Mouse (Mus musculus) embryonic facial prominence, embryonic 14.5 days (tissue): ENCODE measurements around the gene Dop1a. TPM values are rescaled to one million over a fixed set of nuclear protein-coding genes. Genes with fewer than 3 reads are reported as not detected.

Experiments used
- ATAC-seq: fragments of 200-750 bp; cut with Nextera tagmentation; 2 replicates; pipeline ENCODE4 v1.8.0; 2017; ENCODE audit warnings: low read depth, moderate number of reproducible peaks, moderate TSS enrichment
- DNase-seq: peaks from one replicate; pipeline ENCODE4 v3.0.0-alpha.2; 2015; ENCODE audit warnings: low spot score
- H3K27ac ChIP-seq: fragments of 300-500 bp; sonication (generic); replicated peaks from 2 replicates; pipeline ENCODE4 v1.5.1; 2014; ENCODE audit warnings: low read depth, mild to moderate bottlenecking, low read length, moderate library complexity
- H3K27me3 ChIP-seq: fragments of 300-500 bp; sonication (generic); replicated peaks from 2 replicates; pipeline ENCODE4 v1.6.1; 2014; ENCODE audit warnings: low read length; ENCODE audit not compliant: control insufficient read depth, insufficient read depth
- H3K36me3 ChIP-seq: fragments of 300-500 bp; sonication (generic); 2 replicates; pipeline ENCODE4 v1.6.1; 2014; ENCODE audit warnings: low read length, mixed read lengths; ENCODE audit not compliant: control insufficient read depth, insufficient read depth
- H3K4me1 ChIP-seq: fragments of 300-500 bp; sonication (generic); 2 replicates; pipeline ENCODE4 v1.6.1; 2014; ENCODE audit warnings: antibody characterized with exemption, low read length; ENCODE audit not compliant: control insufficient read depth, insufficient read depth
- H3K4me2 ChIP-seq: fragments of 300-500 bp; sonication (generic); 2 replicates; pipeline ENCODE4 v1.6.1; 2014; ENCODE audit warnings: low read depth, mild to moderate bottlenecking, low read length, moderate library complexity, mixed read lengths
- H3K4me3 ChIP-seq: fragments of 300-500 bp; sonication (generic); 2 replicates; pipeline ENCODE4 v1.5.1; 2014; ENCODE audit warnings: low read depth, mild to moderate bottlenecking, low read length
- H3K9ac ChIP-seq: fragments of 300-500 bp; sonication (generic); 2 replicates; pipeline ENCODE4 v1.6.1; 2014; ENCODE audit warnings: low read depth, mild to moderate bottlenecking, low read length, moderate library complexity, mixed read lengths
- H3K9me3 ChIP-seq: fragments of 300-500 bp; sonication (generic); 2 replicates; pipeline ENCODE4 v1.6.1; 2016; ENCODE audit warnings: low read length; ENCODE audit not compliant: control insufficient read depth
- WGBS: fragments of 180-500 bp; shearing (Covaris S2); extraction: QIAGEN DNeasy Blood & Tissue Kit; methylation state at CpG from one replicate; pipeline ENCODE4 v1.1.7; 2014; 5-methylcytosine and 5-hydroxymethylcytosine counted together
- polyA plus RNA-seq: library from polyadenylated mRNA; unstranded; fragments of >200 nt; fragmentation: Nextera tagmentation; extraction: Ambion mirVana; gene quantifications from 2 replicates; pipeline ENCODE4 v1.2.1, GENCODE M21; 2014

Dop1a gene
- polyA plus RNA-seq, 1 experiment from 2014 or later = 20.8 TPM

DNA sequence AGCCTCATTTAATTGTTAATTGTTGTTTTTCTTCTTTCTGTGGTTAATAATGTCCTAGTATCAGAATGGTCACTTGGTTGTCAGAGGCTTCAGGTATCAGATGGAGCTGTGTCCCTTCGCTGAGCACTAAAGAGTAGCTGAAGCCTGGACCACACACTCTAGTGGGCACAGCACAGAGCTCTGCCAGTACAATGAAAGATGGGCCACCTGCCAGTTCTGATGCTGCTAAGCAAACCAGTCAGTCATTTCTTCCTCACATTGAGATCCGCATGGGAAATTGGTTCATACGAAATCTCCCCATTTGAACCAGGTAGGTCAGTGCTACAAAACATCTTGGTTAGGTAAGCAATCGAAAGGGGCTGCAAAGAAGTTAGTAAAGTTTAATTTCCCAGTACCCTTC lies 87.7 kb downstream of the Dop1a start:
- 94% methylated on average over 4 of the region's 4 CpGs for WGBS
- Histone ChIP-seq H3K36me3 (peaks cover 87% of the 10 kb centered on the region), H3K27ac (no peak overlapping the region), H3K9me3 (no peaks in the 10 kb centered on the region), H3K4me3 (no peak overlapping the region), H3K27me3 (no peaks in the 10 kb centered on the region), H3K4me1 (no peaks in the 10 kb centered on the region), H3K9ac (no peak overlapping the region), H3K4me2 (no peak overlapping the region)
- DNase-seq (no peak), ATAC-seq (no peak)

GRCm38 (mm10) chr9:86560543-86560942 lies 93.6 kb downstream of the Dop1a start:
- H3K27ac ChIP-seq = no peak overlapping the region
- H3K27me3 ChIP-seq = no peaks in the 10 kb centered on the region
- no peaks in the 10 kb centered on the region for H3K4me1 ChIP-seq
- no peak overlapping the region for H3K9ac ChIP-seq
- H3K9me3 ChIP-seq = no peaks in the 10 kb centered on the region
- no peak overlapping the region for H3K4me2 ChIP-seq
- no peak for ATAC-seq
- no peak for DNase-seq
- WGBS = 86% methylated on average over 3 of the region's 3 CpGs
- no peak overlapping the region for H3K4me3 ChIP-seq
- H3K36me3 ChIP-seq = peaks cover 86% of the 10 kb centered on the region

DNA sequence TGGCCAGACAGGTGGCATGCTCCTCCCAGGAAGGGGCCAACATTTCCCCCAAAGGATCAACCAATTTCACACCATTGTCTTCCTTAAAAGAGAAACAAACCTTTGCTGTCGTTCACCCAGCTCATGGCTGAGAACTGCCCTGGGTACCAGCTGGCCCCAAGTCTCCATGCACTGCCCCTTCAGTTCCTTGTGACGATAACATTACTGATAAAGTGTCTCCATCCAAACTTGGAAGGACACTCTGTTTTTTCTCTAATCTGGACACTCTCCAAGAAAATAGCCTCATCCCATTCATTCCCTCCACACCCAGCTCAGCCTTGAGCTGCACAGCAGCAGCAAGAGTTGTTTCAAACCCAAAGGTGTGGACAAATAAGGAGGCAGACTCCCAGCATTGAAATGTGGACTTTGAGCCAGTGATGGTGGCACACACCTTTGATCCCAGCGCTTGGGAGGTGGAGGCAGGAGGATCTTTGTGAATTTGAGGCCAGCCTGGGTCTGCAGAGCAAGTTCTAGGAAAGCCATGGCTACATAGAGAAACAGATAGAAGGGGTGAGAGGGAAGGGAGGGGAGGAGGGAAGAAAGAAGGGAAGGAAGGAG lies 102.5 kb downstream of the Dop1a start:
- H3K4me2 ChIP-seq = no peak overlapping the region
- peaks cover 15% of the 10 kb centered on the region for H3K4me1 ChIP-seq
- no peaks in the 10 kb centered on the region for H3K9me3 ChIP-seq
- H3K36me3 ChIP-seq = peaks cover 49% of the 10 kb centered on the region
- WGBS = 86% methylated on average over 3 of the region's 3 CpGs
- ATAC-seq (no peak), DNase-seq (no peak)
- H3K27ac ChIP-seq = no peak overlapping the region
- no peaks in the 10 kb centered on the region for H3K27me3 ChIP-seq
- no peak overlapping the region for H3K9ac ChIP-seq
- no peak overlapping the region for H3K4me3 ChIP-seq

- ATAC-seq (no peak), DNase-seq (no peak)
- Histone ChIP-seq H3K27me3 (no peaks in the 10 kb centered on the region), H3K9me3 (no peaks in the 10 kb centered on the region), H3K27ac (no peak overlapping the region), H3K4me1 (peaks cover 15% of the 10 kb centered on the region), H3K9ac (peak overlapping the region; percentile 82), H3K36me3 (peaks cover 39% of the 10 kb centered on the region), H3K4me3 (peak overlapping the region; percentile 81), H3K4me2 (peak overlapping the region; percentile 99)
- WGBS = 75% methylated on average over 10 of the region's 10 CpGs
These were observed 103.4 kb downstream of the Dop1a start for GRCm38 (mm10) chr9:86570261-86570890.

GRCm38 (mm10) chr9:86570946-86571345 lies 104.0 kb downstream of the Dop1a start:
- 13% methylated on average over 8 of the region's 8 CpGs for WGBS
- Histone ChIP-seq H3K27me3 (no peaks in the 10 kb centered on the region), H3K9ac (peak overlapping the region; percentile 82), H3K36me3 (peaks cover 33% of the 10 kb centered on the region), H3K27ac (no peak overlapping the region; the same call in 1 of the 2 replicates), H3K9me3 (no peaks in the 10 kb centered on the region), H3K4me1 (peaks cover 15% of the 10 kb centered on the region), H3K4me3 (peak overlapping the region; percentile 81), H3K4me2 (peak overlapping the region; percentile 99)
- ATAC-seq = no peak; the same call in 1 of the 2 replicates
- DNase-seq = no peak

DNA sequence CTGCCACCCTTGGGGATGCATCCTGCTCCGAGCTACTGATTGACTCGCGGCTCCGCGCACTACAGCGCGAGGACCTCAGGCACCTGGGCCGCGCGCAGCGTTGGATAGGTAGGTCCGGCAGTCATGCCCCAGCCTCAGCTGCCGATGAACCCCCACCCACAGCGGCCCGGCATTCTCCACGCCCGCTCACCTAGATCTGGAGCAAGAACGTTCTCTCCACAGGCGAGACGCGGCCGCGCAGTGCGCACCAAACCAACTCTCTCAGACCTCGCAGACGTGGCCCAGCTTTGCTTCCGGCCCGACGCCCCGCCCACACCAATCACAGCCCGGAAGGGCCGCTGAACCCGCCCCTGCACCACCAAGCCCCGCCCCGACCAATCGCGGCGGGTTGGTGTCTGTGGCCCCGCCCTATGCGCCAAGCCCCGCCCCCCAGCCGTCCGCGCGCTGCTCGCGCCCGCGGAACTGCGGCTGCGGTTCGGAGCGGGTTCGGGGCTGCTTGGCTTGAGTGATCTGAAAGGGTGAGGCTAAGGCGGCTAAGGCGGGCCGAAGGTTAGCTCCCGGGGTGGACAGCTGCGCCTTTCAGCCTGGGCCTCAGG lies 104.7 kb downstream of the Dop1a start, which contains the start of the genes Pgm3 and Rwdd2a:
Pgm3 (minus strand) TSS at position 303 of the 596 bp plus-strand sequence.
Rwdd2a (plus strand) TSS at position 452 of the 596 bp plus-strand sequence.
- no peaks in the 10 kb centered on the region for H3K9me3 ChIP-seq
- peak; percentile 98 for ATAC-seq
- WGBS = under 1% methylated on average over 47 of the region's 59 CpGs

GRCm38 (mm10) chr9:86572196-86572595 lies 105.2 kb downstream of the Dop1a start:
- H3K4me2 ChIP-seq = peak overlapping the region; percentile 99
- DNase-seq = no peak
- H3K36me3 ChIP-seq = peaks cover 23% of the 10 kb centered on the region
- H3K27me3 ChIP-seq = no peaks in the 10 kb centered on the region
- peak; percentile 16; the same call in 1 of the 2 replicates for ATAC-seq
- peak overlapping the region; percentile 82 for H3K9ac ChIP-seq
- peak overlapping the region; percentile 81 for H3K4me3 ChIP-seq
- no peak overlapping the region for H3K27ac ChIP-seq
- H3K4me1 ChIP-seq = peaks cover 15% of the 10 kb centered on the region
- WGBS = 0% methylated on average over 20 of the region's 25 CpGs
- H3K9me3 ChIP-seq = no peaks in the 10 kb centered on the region

More for the DNA sequence above, 104.7 kb downstream of the Dop1a start, which contains the start of the genes Pgm3 and Rwdd2a:
- Histone ChIP-seq H3K4me1 (peaks cover 15% of the 10 kb centered on the region), H3K4me3 (peak within 1 kb of the TSS; percentile 81), H3K27me3 (no peaks in the 10 kb centered on the region), H3K4me2 (peak within 1 kb of the TSS; percentile 99), H3K9ac (peak within 1 kb of the TSS; percentile 82), H3K36me3 (peaks cover 28% of the 10 kb centered on the region), H3K27ac (peak within 1 kb of the TSS; percentile 79)
- peak; percentile 97 for DNase-seq

GRCm38 (mm10) chr9:86572636-86573291 lies 105.8 kb downstream of the Dop1a start:
- Histone ChIP-seq H3K27me3 (no peaks in the 10 kb centered on the region), H3K36me3 (peaks cover 18% of the 10 kb centered on the region), H3K4me1 (peaks cover 15% of the 10 kb centered on the region), H3K9me3 (no peaks in the 10 kb centered on the region), H3K4me3 (peak overlapping the region; percentile 81), H3K4me2 (peak overlapping the region; percentile 99), H3K27ac (no peak overlapping the region), H3K9ac (peak overlapping the region; percentile 82)
- WGBS = 11% methylated on average over 13 of the region's 13 CpGs
- ATAC-seq (no peak), DNase-seq (peak; percentile 88)
